Mouse (Mus musculus): ENCODE data around the gene Gm11937.
A peak's percentile ranks its signal among the peaks of the same experiment; 100 is the strongest.
"Not testable (repeated sequence)": the region's sequence is repeated elsewhere in the genome, so short reads cannot be mapped to it uniquely, and the experiment has no call there.

The Gm11937 gene

DNA sequence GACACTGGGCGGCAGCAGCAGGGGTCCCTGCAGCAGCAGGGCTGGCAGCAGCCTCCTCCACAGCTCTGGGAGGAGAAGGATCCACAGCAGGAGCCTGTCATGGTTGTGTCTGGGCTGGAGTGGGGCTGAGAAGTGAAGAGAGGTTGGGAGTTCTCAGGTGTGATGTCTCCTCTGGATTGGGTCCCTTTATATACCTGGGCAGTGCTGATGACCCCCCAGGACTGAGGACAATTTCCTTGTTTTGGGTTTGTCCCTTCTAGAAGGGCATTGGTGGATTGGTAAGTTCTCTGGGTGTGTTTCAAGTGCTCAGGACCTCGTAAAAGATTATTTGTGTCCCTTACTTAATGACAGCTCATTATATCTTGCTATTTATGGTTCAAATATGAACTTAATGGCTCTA is at the start of gene Gm11937:
Gene Gm11937, minus strand, starts transcription at position 101 of the 400 bp plus-strand sequence.
- DNase-seq (ENCODE audit: low spot score) = not testable (repeated sequence)

GRCm38 (mm10) chr11:99659256-99659655 is 49.3 kb upstream of the Gm11937 start:
- DNase-seq (ENCODE audit: low spot score) = no peak

- DNase-seq (ENCODE audit: low spot score) = not testable (repeated sequence)
Observed at GRCm38 (mm10) chr11:99658467-99659010, 48.5 kb upstream of the Gm11937 start, which contains the start of gene Gm11563. Gene Gm11563, minus strand, starts transcription at chr11:99658960.

DNA sequence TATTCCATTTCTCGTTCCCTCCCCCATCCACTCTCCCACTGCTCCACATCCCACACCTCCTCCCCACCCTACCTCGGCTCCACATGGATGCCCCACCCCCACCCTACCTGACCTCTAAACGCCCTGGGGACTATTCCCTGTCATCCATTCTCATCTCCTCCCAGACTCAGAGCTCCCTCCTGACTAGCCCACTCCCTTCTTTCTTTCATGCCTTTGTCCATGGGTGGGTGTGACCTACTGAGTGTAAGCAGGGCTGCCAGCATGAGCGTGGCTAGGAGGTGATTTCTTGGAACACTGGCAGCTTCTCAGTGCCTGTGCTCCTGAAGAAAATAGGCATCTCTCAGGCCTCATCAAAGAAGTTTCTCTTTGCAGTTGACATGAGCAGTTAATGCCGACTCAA is 47.1 kb upstream of the Gm11937 start:
- DNase-seq (ENCODE audit: low spot score) = no peak

DNA sequence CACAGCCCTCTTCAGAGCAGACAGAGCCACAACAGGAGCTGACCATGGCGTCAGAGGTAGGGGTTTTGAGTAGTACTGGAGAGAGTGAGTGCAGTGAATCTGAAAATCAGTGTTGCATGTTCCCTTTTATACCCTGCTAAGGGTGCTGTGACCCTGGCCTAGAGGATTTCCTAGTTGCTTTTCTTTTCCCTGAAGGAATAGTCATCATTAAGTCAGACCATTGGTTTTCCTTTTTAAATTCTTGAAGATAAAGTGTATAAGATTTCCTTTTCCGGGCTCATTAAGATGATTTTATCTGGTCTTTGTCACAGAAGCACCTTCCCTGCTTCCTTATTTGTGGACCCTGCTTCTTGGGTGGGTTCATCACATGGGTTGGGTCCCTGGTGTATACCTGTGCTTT is 40.1 kb upstream of the Gm11937 start, which contains the start of gene Gm11555:
Gene Gm11555, minus strand, starts transcription at position 101 of the 400 bp plus-strand sequence.
- no peak for DNase-seq (ENCODE audit: low spot score)

DNA sequence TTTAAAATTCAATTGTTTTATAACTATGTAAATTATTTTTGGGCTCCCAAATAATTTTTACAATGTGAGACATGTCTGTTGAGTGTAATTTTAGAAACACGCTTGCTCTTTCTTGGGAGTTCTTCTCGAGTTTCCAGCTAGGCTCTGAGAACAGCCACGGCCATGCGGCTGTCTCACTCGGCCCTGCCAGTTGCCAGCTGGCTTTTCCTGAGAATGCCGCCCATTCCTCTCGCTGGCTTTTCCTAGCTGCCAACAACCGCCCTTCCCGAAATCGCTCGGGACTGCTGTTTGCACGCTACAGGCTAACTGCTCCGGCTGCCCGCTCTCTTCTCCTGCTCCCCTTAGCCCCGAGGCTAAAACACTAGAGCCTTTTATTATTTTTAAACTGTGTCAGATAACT is 36.5 kb upstream of the Gm11937 start:
- no peak for DNase-seq (ENCODE audit: low spot score)

GRCm38 (mm10) chr11:99644351-99644750 is 34.4 kb upstream of the Gm11937 start:
- no peak for DNase-seq (ENCODE audit: low spot score)

GRCm38 (mm10) chr11:99643635-99644139 is 33.7 kb upstream of the Gm11937 start, which contains the start of gene Krtap4-7:
Gene Krtap4-7, minus strand, starts transcription at chr11:99644089.
- DNase-seq (ENCODE audit: low spot score) = not testable (repeated sequence)

DNA sequence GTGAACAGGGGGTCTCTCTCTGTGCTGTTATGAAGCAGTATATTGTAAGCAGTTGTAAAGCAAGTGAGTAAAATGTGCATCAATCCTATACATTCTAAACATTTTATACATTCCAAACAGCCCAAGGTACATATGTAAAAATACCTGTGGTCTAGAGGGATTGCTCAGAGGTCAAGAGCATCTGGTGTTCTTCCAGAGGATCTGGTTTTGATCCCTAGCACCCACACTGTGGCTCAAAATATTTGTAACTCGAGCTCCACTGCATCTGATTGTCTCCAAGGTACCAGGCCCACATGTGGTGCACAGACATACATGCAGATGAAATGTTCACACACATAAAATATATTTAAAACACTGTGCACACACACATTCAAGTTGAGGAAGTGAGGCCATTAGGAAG is 30.9 kb upstream of the Gm11937 start:
- DNase-seq (ENCODE audit: low spot score) = no peak

GRCm38 (mm10) chr11:99637086-99637485 is 27.1 kb upstream of the Gm11937 start:
- DNase-seq (ENCODE audit: low spot score) = peak; percentile 26

DNA sequence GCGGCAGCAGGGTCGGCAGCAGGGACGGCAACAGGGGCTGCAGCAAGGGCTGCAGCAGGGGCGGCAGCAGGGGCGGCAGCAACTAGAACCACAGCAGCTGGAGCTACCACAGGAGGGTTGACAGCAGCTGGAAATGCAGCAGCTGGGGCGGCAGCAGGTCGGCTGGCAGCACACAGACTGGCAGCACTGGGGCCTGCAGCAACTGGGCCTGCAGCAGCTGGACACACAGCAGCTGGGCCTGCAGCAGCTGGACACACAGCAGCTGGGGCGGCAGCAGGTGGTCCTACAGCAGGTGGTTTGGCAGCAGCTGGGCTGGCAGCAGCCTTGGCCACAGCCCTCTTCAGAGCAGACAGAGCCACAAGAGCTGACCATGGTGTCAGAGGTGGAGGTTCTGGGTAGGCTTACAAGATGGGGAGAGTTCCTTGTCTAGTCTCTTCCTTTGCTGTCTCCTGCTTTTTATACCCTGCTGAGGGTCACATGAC is 24.7 kb upstream of the Gm11937 start, which contains the start of gene Krtap4-2:
Gene Krtap4-2, minus strand, starts transcription at position 432 of the 482 bp plus-strand sequence.
- no peak for DNase-seq (ENCODE audit: low spot score)

GRCm38 (mm10) chr11:99633293-99633692 is 23.3 kb upstream of the Gm11937 start:
- no peak for DNase-seq (ENCODE audit: low spot score)

GRCm38 (mm10) chr11:99630890-99631289 is 20.9 kb upstream of the Gm11937 start:
- DNase-seq (ENCODE audit: low spot score) = no peak

- no peak for DNase-seq (ENCODE audit: low spot score)
Observed at GRCm38 (mm10) chr11:99628138-99628537, 18.1 kb upstream of the Gm11937 start, which contains the start of gene Krtap4-1. Gene Krtap4-1, minus strand, starts transcription at chr11:99628238.

DNA sequence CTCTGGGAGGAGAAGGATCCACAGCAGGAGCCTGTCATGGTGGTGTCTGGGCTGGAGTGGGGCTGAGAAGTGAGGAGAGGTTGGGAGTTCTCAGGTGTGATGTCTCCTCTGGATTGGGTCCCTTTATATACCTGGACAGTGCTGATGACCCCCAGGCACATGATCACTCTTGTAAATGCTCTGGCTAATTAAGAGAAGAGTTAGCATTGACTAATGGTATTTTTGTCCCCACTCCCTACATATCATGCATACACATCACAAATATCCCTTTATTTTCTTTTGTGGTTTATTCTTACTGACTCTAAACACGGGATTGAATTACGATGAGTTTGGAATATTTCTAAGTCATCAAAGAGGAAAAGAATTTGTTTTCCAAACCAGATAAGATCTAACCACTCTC is 10.3 kb upstream of the Gm11937 start, which contains the start of gene Gm11562:
Gene Gm11562, minus strand, starts transcription at position 101 of the 400 bp plus-strand sequence.
- no peak for DNase-seq (ENCODE audit: low spot score)

- DNase-seq (ENCODE audit: low spot score) = no peak
Observed at GRCm38 (mm10) chr11:99614796-99615363, 4.9 kb upstream of the Gm11937 start, which contains the start of gene Krtap2-4. Gene Krtap2-4, minus strand, starts transcription at chr11:99614846.

DNA sequence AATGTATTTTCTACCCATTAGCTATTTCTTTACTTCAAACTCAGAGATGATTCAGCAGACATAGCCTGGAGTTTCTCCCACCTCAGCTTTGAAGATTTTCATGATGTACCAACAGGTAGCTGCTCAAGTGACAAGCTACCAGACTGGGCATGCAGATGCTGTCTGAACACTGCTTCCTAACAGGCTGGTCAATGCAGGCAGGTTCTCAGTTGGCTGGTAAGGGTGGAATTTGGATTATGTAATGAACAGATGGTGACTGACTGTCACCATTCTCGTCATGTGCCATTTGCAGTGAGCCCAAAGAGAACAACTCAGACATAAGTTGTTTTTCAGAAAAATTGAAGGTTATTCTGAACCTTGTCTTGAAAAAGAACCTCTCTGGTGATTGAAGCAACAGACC is 863 bp downstream of the Gm11937 start:
- peak; percentile 15 for DNase-seq (ENCODE audit: low spot score)

GRCm38 (mm10) chr11:99603208-99603607 is 6.8 kb downstream of the Gm11937 start, which contains the start of gene Gm11938:
Gene Gm11938, minus strand, starts transcription at chr11:99603308.
- DNase-seq (ENCODE audit: low spot score) = not testable (repeated sequence)

- not testable (repeated sequence) for DNase-seq (ENCODE audit: low spot score)
Observed at GRCm38 (mm10) chr11:99597742-99598141, 12.2 kb downstream of the Gm11937 start, which contains the start of gene Krtap9-3. Gene Krtap9-3, minus strand, starts transcription at chr11:99598105.

GRCm38 (mm10) chr11:99590981-99591380 is 19.0 kb downstream of the Gm11937 start, which contains the start of gene Krtap1-3:
Gene Krtap1-3, minus strand, starts transcription at chr11:99591339.
- no peak for DNase-seq (ENCODE audit: low spot score)

GRCm38 (mm10) chr11:99585096-99585495 is 24.9 kb downstream of the Gm11937 start:
- DNase-seq (ENCODE audit: low spot score) = no peak

GRCm38 (mm10) chr11:99583245-99583704 is 26.7 kb downstream of the Gm11937 start, which contains the start of gene Krtap1-4:
Gene Krtap1-4, minus strand, starts transcription at chr11:99583654.
- no peak for DNase-seq (ENCODE audit: low spot score)
